Mouse (Mus musculus) limb, embryonic 11.5 days (tissue): Measurements from ENCODE around the gene Pomc. TPM values are rescaled to one million over a fixed set of nuclear protein-coding genes. Genes with fewer than 3 reads are reported as not detected.

Experiments
- ATAC-seq: fragments of 200-750 bp; cut with Nextera tagmentation; 2 replicates; pipeline ENCODE4 v1.8.0; 2017; ENCODE audit warnings: low read depth; ENCODE audit not compliant: insufficient number of reproducible peaks, low FRiP score, low TSS enrichment
- DNase-seq: peaks from one replicate; pipeline ENCODE4 v3.0.0-alpha.2; 2015; ENCODE audit warnings: low spot score
- H3K27ac ChIP-seq: fragments of 300-500 bp; sonication (generic); replicated peaks from 2 replicates; pipeline ENCODE4 v1.5.1; 2014; ENCODE audit warnings: low read depth, mild to moderate bottlenecking, low read length
- H3K27me3 ChIP-seq: fragments of 300-500 bp; sonication (generic); 2 replicates; pipeline ENCODE4 v1.6.1; 2014; ENCODE audit warnings: mild to moderate bottlenecking, low read length, mixed read lengths; ENCODE audit not compliant: control insufficient read depth, insufficient read depth
- H3K36me3 ChIP-seq: fragments of 300-500 bp; sonication (generic); 2 replicates; pipeline ENCODE4 v1.6.1; 2014; ENCODE audit warnings: mild to moderate bottlenecking, low read length, moderate library complexity, mixed read lengths; ENCODE audit not compliant: control insufficient read depth, insufficient read depth
- H3K4me1 ChIP-seq: fragments of 300-500 bp; sonication (generic); 2 replicates; pipeline ENCODE4 v1.6.1; 2014; ENCODE audit warnings: low read length, mixed read lengths; ENCODE audit not compliant: control insufficient read depth, insufficient read depth
- H3K4me2 ChIP-seq: fragments of 300-500 bp; sonication (generic); 2 replicates; pipeline ENCODE4 v1.6.1; 2014; ENCODE audit warnings: low read depth, mild to moderate bottlenecking, moderate library complexity; ENCODE audit not compliant: severe bottlenecking
- H3K4me3 ChIP-seq: fragments of 300-500 bp; sonication (generic); 2 replicates; pipeline ENCODE4 v1.5.1; 2014; ENCODE audit warnings: low read depth, low read length
- H3K9ac ChIP-seq: fragments of 300-500 bp; sonication (generic); 2 replicates; pipeline ENCODE4 v1.6.1; 2014; ENCODE audit warnings: mild to moderate bottlenecking, low read length
- H3K9me3 ChIP-seq: fragments of 300-500 bp; sonication (generic); 2 replicates; pipeline ENCODE4 v1.6.1; 2016; ENCODE audit warnings: low read length; ENCODE audit not compliant: control insufficient read depth
- WGBS: fragments of 180-500 bp; shearing (Covaris S2); extraction: QIAGEN DNeasy Blood & Tissue Kit; methylation state at CpG from one replicate; pipeline ENCODE4 v1.1.7; 2014; 5-methylcytosine and 5-hydroxymethylcytosine counted together
- polyA plus RNA-seq: library from polyadenylated mRNA; unstranded; fragments of >200 nt; fragmentation: Nextera tagmentation; extraction: Ambion mirVana; gene quantifications from 2 replicates; pipeline ENCODE4 v1.2.1, GENCODE M21; 2014

The Pomc gene
- polyA plus RNA-seq: 4.0 and 4.1 TPM in 2 replicates

DNA sequence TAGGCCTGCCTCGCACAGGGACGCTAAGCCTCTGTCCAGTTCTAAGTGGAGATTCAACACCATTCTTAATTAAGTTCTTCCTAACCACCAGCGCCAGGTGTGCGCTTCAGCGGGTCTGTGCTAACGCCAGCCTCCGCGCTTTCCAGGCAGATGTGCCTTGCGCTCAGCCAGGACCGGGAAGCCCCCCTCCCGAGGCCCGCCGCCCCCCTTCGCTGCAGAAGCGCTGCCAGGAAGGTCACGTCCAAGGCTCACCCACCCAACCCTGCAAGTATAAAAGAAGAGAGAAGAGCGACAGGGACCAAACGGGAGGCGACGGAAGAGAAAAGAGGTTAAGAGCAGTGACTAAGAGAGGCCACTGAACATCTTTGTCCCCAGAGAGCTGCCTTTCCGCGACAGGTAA is at the start of gene Pomc:
TSS of gene Pomc (plus strand) at position 301 of the 400 bp plus-strand sequence.
- ATAC-seq: no peak
- peaks cover 13% of the 10 kb centered on the region for H3K27me3 ChIP-seq
- no peaks in the 10 kb centered on the region for H3K9me3 ChIP-seq
- no peak for DNase-seq
- 19% methylated on average over 22 of the region's 22 CpGs for WGBS
- no peak within 1 kb of the TSS for H3K27ac ChIP-seq
- H3K9ac ChIP-seq: no peak within 1 kb of the TSS
- no peak within 1 kb of the TSS for H3K4me3 ChIP-seq
- peaks cover 6% of the 10 kb centered on the region for H3K4me1 ChIP-seq
- no peaks in the 10 kb centered on the region for H3K36me3 ChIP-seq
- H3K4me2 ChIP-seq: no peak within 1 kb of the TSS

DNA sequence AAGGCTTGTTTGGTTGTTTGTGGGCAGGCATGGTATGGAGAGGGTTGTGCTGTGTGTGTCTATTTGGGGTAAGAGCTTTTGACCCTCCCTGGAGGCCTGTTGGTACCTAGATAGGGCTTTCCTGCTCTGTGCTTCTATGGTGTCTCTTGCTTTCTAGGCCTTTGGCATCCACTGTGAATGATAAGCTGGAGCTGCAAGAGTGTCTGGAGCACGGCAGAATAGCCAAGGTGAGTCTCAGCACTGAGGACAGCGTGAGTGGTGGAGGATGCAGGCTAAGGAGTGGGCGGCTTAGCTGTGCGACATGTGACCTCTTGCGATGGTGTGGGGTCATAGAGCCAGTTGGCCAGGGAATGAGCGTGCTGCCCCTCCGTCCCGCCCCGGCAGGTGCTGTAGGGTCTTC is 49.3 kb upstream of the Pomc start:
- H3K9me3 ChIP-seq: no peaks in the 10 kb centered on the region
- H3K36me3 ChIP-seq: peaks cover 36% of the 10 kb centered on the region
- no peak overlapping the region for H3K27ac ChIP-seq
- ATAC-seq: no peak
- H3K27me3 ChIP-seq: no peaks in the 10 kb centered on the region
- no peak overlapping the region for H3K4me3 ChIP-seq
- WGBS: 93% methylated on average over 9 of the region's 9 CpGs
- no peak overlapping the region for H3K4me2 ChIP-seq
- H3K4me1 ChIP-seq: no peaks in the 10 kb centered on the region
- no peak for DNase-seq
- no peak overlapping the region for H3K9ac ChIP-seq

DNA sequence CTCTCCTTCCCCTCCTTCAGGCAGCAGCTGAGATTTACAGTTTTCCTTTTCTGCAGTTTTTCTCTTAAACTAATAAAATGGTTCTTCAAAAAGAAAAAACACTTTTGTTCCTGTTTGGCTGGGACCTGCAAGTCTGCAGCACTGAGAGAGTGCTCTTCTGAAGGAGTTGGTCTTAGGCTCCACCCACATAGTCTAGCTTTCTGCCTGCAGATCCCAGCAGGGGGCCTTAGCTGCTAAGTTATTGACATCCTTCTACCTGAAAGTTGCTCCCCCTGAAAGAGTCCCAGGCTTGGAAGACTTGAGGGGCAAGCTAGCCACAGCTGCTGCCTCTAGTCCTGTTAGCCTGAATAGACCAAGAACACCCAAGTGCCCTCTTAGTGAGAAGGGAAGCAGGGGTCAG is 48.4 kb upstream of the Pomc start:
- Histone ChIP-seq H3K4me1 (no peaks in the 10 kb centered on the region), H3K4me2 (no peak overlapping the region), H3K4me3 (no peak overlapping the region), H3K36me3 (peaks cover 34% of the 10 kb centered on the region), H3K9me3 (no peaks in the 10 kb centered on the region), H3K27ac (no peak overlapping the region), H3K27me3 (no peaks in the 10 kb centered on the region), H3K9ac (no peak overlapping the region)
- ATAC-seq (no peak), DNase-seq (no peak)

DNA sequence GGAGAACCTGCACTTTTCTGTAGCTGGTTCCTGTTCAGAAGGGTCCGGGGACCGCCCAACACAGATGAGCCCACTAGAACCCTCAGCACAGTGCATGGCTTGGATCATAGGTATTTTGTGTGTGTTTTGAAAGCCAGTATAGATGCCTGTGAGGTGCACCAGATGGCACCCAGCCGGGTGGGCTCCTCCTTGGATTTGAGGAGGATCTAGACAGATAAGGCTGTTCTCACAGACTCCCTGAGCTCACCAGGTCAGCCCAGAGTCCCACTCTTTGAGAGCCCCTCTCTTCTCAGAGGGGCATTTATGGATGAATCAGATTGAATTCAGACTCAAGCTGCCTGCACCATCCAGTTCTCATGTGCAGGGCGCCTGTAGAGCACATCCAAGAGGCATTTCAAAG is 47.7 kb upstream of the Pomc start:
- no peak overlapping the region for H3K9ac ChIP-seq
- peaks cover 27% of the 10 kb centered on the region for H3K36me3 ChIP-seq
- no peak overlapping the region for H3K4me2 ChIP-seq
- WGBS: 87% methylated on average over 4 of the region's 4 CpGs
- H3K27ac ChIP-seq: no peak overlapping the region
- DNase-seq: no peak
- H3K27me3 ChIP-seq: no peaks in the 10 kb centered on the region
- ATAC-seq: no peak
- no peak overlapping the region for H3K4me3 ChIP-seq
- H3K9me3 ChIP-seq: no peaks in the 10 kb centered on the region
- no peaks in the 10 kb centered on the region for H3K4me1 ChIP-seq

DNA sequence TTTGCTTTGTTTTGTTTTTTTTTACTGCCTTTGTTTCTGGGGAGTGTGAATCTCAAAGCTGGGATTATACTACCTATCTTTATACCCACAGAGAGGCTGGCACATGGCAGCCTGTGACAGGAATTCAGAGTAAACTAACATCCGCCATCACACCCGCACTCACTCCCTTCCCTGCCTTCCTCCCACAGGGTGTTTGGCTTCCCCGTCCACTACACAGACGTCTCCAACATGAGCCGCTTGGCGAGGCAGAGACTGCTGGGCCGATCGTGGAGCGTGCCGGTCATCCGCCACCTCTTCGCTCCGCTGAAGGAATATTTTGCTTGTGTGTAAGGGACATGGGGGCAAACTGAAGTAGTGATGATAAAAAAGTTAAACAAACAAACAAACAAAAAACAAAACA is 47.3 kb upstream of the Pomc start:
- Histone ChIP-seq H3K27me3 (no peaks in the 10 kb centered on the region), H3K9me3 (no peaks in the 10 kb centered on the region), H3K4me2 (no peak overlapping the region), H3K4me1 (no peaks in the 10 kb centered on the region), H3K9ac (no peak overlapping the region), H3K27ac (no peak overlapping the region), H3K36me3 (peaks cover 24% of the 10 kb centered on the region), H3K4me3 (no peak overlapping the region)
- WGBS: 84% methylated on average over 13 of the region's 13 CpGs
- DNase-seq (no peak), ATAC-seq (no peak)

DNA sequence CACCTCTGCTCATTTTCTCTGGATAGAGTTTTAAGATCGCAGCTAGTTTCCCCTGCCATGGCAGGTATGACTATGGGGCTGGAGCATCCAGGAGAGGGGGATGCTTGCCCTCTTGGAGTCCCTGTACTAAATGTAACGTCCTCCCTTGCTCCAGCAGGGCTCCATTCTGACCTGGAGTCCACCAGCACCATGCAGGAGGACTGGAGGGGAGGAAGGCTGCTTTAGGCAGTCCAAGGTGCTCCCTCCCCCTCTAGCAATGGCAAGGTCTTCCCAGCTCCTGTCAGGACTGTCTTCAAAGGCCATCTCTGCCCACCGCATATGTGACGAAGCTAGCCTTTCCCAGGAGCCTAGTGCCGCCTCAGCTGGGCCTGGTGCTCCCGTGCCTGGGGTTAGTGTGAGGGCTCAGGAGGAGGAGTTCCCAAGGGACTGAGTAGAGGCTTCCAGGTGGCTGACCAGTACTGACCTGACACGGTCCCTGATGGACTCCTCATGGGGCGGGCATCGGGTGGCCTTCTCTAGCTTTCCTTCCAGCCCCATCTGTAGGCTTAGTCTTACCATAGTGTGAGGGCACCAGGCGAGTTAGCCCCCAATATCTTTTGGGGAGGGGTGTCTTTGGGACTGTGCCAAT is 44.2 kb upstream of the Pomc start:
- no peaks in the 10 kb centered on the region for H3K4me1 ChIP-seq
- no peak overlapping the region for H3K4me2 ChIP-seq
- DNase-seq: no peak
- no peak overlapping the region for H3K27ac ChIP-seq
- peaks cover 16% of the 10 kb centered on the region for H3K36me3 ChIP-seq
- no peak overlapping the region for H3K9ac ChIP-seq
- peak; percentile 38; the same call in 1 of the 2 replicates for ATAC-seq
- no peak overlapping the region for H3K4me3 ChIP-seq
- H3K9me3 ChIP-seq: no peaks in the 10 kb centered on the region
- no peaks in the 10 kb centered on the region for H3K27me3 ChIP-seq
- WGBS: 54% methylated on average over 10 of the region's 10 CpGs

DNA sequence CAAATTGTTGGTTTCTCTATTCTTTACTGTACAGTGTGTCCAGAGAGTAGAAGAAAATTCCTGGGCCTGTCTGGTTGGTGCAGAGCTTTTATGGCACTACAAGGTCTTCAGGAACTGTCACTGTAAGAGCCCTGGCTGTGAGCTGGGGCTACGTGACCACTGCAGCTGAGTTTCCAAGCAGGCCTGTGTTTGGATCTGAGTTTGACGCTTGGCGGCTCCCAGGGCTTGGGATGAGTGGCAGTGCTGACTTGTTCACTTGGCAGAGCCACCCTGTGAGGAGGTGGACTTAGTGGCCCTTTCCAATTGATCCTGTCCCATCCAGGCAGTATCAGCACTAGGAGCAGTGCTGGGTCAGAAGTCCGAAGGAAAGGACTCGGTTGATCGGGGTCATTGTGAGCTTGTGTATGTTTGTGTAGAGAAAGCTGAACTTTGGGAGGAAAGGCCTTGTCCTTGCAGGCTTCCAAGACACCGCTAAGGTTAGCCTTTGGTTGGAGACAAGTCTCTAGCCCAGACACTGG is 42.9 kb upstream of the Pomc start:
- Histone ChIP-seq H3K9ac (no peak overlapping the region), H3K4me3 (no peak overlapping the region), H3K27me3 (no peaks in the 10 kb centered on the region), H3K36me3 (peaks cover 8% of the 10 kb centered on the region; the same call in 1 of the 2 replicates), H3K27ac (no peak overlapping the region), H3K4me1 (no peaks in the 10 kb centered on the region), H3K4me2 (no peak overlapping the region), H3K9me3 (no peaks in the 10 kb centered on the region)
- WGBS: 85% methylated on average over 7 of the region's 7 CpGs
- ATAC-seq: no peak
- no peak for DNase-seq

DNA sequence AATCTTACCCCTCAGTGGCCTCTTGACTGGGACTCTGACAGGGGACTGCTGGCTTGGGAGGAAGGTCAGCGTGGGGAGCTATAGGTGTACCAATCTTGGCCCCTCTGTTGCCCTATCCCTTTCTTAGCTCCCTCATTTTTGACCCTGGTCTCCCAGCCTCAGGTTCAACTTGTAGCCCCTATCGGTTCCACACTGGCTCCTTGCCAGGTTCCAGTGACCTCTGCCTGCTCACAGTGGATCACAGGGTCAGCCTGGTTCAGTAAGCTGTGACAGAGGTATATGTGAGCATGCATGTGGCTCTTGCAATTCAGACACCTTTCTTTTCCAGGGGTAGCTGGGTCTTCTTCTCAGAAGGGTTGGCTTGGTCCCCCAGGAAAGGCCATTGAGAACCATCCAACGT is 38.9 kb upstream of the Pomc start:
- 86% methylated on average over 3 of the region's 3 CpGs for WGBS
- no peak overlapping the region for H3K4me2 ChIP-seq

More for the DNA sequence above, 38.9 kb upstream of the Pomc start:
- H3K36me3 ChIP-seq: 0 out of 2 replicates have a peak, but pooled peaks cover 2% of the 10 kb centered on the region
- H3K27me3 ChIP-seq: no peaks in the 10 kb centered on the region
- no peaks in the 10 kb centered on the region for H3K9me3 ChIP-seq
- H3K4me3 ChIP-seq: no peak overlapping the region
- ATAC-seq (no peak), DNase-seq (no peak)
- peaks cover 7% of the 10 kb centered on the region; the same call in 1 of the 2 replicates for H3K4me1 ChIP-seq
- no peak overlapping the region for H3K27ac ChIP-seq
- no peak overlapping the region for H3K9ac ChIP-seq
